Mouse (Mus musculus): ENCODE results near the gene Jazf1.

- TF ChIP-seq CTCF (conservative IDR thresholded peaks at IDR 0.05 in 1 of 2, IDR thresholded peaks at IDR 0.05 in 1 of 2; ENCODE audit: low read depth in 2 of 2, low read length in 2 of 2) (no peak), POLR2AphosphoS2 (IDR thresholded peaks at IDR 0.05; ENCODE audit: low read depth, low read length) (no peak), JUND (conservative IDR thresholded peaks at IDR 0.05; ENCODE audit: low read depth, low read length) (no peak), POLR2A (IDR thresholded peaks at IDR 0.05; ENCODE audit: low read depth, low read length) (no peak)
Measured at GRCm38 (mm10) chr6:52965340-52965739, 103.1 kb downstream of the Jazf1 start.
